Mouse (Mus musculus) adrenal gland, adult 2 months (tissue): ENCODE results near the gene Olfr676. TPM values are rescaled to one million over a fixed set of nuclear protein-coding genes. Genes with fewer than 3 reads are reported as not detected.
"Not testable (repeated sequence)": the region's sequence is repeated elsewhere in the genome, so short reads cannot be mapped to it uniquely, and the experiment has no call there.

Experiments
- DNase-seq: peaks from one replicate; pipeline ENCODE4 v3.0.0; 2021
- long read RNA-seq: library from polyadenylated mRNA; stranded (forward); transcript quantifications from one replicate; pipeline ENCODE4 v2.0.0, GENCODE M21; 2021
- polyA plus RNA-seq: library from polyadenylated mRNA; depleted of rRNA; stranded (reverse); fragments of >200 nt; gene quantifications from 2 replicates; pipeline ENCODE4 v1.2.3, GENCODE M21; 2012; rRNA removed
- total RNA-seq, 2 experiments: library from RNA; stranded (reverse); gene quantifications; 2 replicates each; pipeline ENCODE4 v1.2.3; 2021

Olfr676 gene
- total RNA-seq (not detected), polyA plus RNA-seq (not detected in 2 replicates)
- long read RNA-seq, result 0 reads

DNA sequence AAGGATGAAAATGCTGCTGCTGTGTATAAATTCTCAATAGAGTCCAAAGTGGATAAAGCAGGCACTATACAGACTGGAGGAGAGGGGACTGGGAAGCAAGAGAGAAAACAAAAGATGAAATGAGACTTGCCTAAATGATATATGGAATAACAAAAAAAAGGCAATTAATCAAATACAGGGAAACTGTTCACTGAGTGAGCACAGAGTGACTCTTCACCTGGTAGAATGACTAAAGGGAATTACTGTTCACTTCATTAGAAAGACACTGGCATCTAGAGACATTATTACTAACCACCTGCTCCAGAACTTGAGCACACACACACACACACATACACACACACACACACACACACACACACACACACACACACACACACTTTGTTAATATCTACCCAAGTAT lies at the start of gene Olfr676:
Gene Olfr676, plus strand, starts transcription at position 301 of the 400 bp plus-strand sequence.
- DNase-seq, result no peak

DNA sequence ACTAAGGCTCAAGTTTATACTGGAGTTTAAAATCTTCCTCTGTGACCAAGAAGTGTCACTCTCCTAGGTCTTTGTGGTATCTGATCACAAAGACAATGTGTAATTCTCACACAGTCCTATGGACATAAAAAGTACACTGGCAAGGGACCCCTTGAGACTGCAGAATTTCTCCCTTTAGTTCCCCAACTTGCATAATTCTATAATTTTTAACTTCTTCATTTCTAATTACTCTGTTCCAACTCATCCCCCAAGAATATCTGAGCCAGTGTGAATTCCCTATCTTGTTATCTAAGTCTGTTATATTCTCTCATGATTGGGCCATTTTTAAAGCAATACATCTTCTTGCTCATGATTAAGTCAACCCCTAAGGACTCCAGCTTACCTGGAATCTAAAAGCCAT lies 30.6 kb upstream of the Olfr676 start, which contains the start of gene Olfr672:
Gene Olfr672, minus strand, starts transcription at position 101 of the 400 bp plus-strand sequence.
- DNase-seq, result no peak

DNA sequence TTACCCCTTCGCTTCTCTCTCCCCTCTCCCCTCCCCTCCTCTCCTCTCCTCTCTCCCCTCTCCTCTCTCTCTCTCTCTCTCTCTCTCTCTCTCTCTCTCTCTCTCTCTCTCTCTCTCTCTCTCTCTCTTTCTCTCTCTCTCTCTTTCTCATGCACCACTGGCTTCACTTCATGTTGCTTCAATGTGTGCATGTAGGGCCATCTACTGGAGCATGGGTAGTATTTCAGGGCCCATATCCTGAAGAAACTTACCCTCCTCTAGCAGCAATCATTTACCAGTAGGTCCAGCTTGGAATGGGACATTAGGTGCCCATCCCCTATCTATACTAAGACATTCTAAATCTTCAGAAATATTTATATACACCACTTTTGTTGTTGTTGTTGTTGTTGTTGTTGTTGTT lies 10.0 kb upstream of the Olfr676 start:
- DNase-seq, result no peak

DNA sequence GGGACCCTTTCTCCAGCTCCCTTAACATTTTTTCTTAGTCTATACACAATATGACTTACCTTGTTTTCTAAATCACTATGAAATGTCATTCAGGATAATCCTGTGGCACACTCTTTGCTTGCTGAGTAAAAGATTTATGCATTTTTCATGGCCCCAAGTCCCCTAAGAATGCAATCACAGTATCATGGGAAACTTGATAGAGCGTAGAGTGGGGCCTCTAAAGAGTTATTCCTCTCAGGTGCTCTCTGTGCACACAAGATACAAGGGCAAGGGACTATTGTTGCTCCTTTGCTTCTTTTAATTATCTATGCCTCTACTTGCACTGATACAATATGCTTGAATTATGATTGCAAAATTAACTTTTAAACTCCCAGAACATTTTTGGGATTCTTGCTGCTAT lies 4.1 kb upstream of the Olfr676 start, which contains the start of gene Olfr675:
Gene Olfr675, minus strand, starts transcription at position 101 of the 400 bp plus-strand sequence.
- no peak for DNase-seq

DNA sequence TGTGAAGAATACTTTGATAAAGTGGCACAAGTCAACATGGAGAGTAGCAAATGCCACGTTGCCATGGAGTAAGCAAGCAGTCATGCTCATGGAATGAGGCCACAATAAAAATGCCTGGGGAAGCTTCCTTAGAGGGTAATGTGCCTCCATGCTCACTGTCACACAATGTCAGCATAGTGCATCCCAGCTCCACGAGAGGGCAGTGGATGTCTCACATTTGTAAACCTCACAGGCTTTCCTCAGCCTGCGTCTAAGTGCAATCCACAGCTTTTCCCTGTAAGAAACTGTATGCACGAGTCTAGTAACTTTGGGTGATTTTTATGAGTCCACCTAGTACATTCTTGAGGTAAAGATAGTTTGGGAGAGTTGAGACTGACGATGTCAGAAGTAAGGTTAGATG lies 1.3 kb downstream of the Olfr676 start:
- not testable (repeated sequence) for DNase-seq

DNA sequence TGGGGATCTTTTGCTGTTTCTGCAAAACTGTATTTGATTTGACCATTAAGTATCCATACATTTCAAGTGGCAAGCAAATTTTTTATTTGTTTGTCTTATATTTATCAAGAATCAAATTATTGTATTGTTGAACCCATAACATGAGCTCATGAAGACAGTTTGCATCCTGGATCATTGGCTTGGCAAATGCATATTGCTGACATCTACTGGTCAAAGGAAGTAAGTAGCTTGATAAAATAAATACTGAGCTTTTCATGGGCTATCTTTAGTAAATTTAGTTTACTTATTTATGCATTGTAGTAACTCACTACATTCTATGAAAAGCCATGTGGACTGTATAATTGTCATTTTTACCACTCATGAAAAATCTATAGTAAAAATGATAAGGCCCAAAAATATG lies 26.5 kb downstream of the Olfr676 start:
- DNase-seq, result no peak

DNA sequence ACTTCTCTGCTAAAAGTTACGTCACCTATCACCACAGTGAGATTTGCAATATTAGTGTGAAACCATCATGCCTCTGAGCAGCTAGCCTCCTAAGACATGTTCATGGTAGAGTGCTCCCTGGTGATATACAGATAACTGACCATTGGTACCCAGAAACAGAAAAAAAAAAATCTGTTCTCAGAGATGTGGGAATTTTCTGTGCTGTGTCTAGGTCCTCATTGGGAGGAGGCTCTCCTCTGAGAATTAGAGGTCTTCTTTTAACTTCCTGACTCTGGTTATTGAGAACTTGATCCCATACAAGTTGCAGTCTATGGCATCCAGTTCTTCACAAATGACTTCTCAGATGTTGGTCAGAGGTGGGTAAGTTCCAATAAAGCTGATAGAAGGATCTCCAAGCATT lies 31.7 kb downstream of the Olfr676 start, which contains the start of gene Olfr678:
Gene Olfr678, plus strand, starts transcription at position 301 of the 400 bp plus-strand sequence.
- no peak for DNase-seq

DNA sequence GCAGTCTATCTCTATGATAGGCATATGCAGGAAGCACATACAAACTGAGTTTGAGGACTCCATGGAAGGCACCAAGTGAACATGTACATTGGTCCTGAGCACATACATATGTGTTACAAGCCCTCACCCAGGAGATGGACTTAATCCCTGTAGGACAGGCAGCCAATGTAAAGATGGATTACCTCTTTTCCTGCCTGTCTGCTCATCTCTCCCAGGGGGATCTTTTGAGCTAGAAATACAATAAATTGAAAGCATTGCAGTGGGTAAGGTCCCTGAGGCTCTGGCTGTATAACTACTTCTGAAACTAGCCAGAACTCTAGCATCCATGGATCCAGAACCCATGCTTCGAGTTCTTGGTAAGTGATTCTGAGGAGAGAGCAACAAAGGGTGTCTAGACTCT lies 48.4 kb downstream of the Olfr676 start, which contains the start of gene Olfr679:
Gene Olfr679, plus strand, starts transcription at position 301 of the 400 bp plus-strand sequence.
- DNase-seq, result no peak

Other genes with a start within 250 kb of the Olfr676 start
- under 1 TPM in 1 of 2 experiments, not detected in 1; 0.37 TPM for gene Usp17lb, start 190.1 kb upstream of the Olfr676 start, total RNA-seq
- not detected in 2 replicates for gene Usp17lb, start 190.1 kb upstream of the Olfr676 start, polyA plus RNA-seq
- not detected for gene Usp17la, start 175.7 kb upstream of the Olfr676 start, total RNA-seq
- gene Usp17la, start 175.7 kb upstream of the Olfr676 start, polyA plus RNA-seq, result not detected in 2 replicates
- gene Olfr665, start 154.7 kb upstream of the Olfr676 start, total RNA-seq, result not detected
- not detected in 2 replicates for gene Olfr665, start 154.7 kb upstream of the Olfr676 start, polyA plus RNA-seq
- not detected for gene Olfr666, start 136.7 kb upstream of the Olfr676 start, total RNA-seq
- not detected in 2 replicates for gene Olfr666, start 136.7 kb upstream of the Olfr676 start, polyA plus RNA-seq
- gene Olfr667, start 111.2 kb upstream of the Olfr676 start, total RNA-seq, result not detected
- not detected in 2 replicates for gene Olfr667, start 111.2 kb upstream of the Olfr676 start, polyA plus RNA-seq
- gene Olfr668, start 104.6 kb upstream of the Olfr676 start, total RNA-seq, result not detected
- not detected in 2 replicates for gene Olfr668, start 104.6 kb upstream of the Olfr676 start, polyA plus RNA-seq
- gene Olfr669, start 98.5 kb upstream of the Olfr676 start, total RNA-seq, result not detected
- gene Olfr669, start 98.5 kb upstream of the Olfr676 start, polyA plus RNA-seq, result not detected in 2 replicates
- not detected for gene Olfr670, start 70.1 kb upstream of the Olfr676 start, total RNA-seq
- not detected in 2 replicates for gene Olfr670, start 70.1 kb upstream of the Olfr676 start, polyA plus RNA-seq
- not detected for gene Olfr671, start 53.6 kb upstream of the Olfr676 start, total RNA-seq
- gene Olfr671, start 53.6 kb upstream of the Olfr676 start, polyA plus RNA-seq, result not detected in 2 replicates
- not detected for gene Olfr672, start 30.7 kb upstream of the Olfr676 start, total RNA-seq
- not detected in 2 replicates for gene Olfr672, start 30.7 kb upstream of the Olfr676 start, polyA plus RNA-seq
- not detected for gene Olfr675, start 4.2 kb upstream of the Olfr676 start, total RNA-seq
- gene Olfr675, start 4.2 kb upstream of the Olfr676 start, polyA plus RNA-seq, result not detected in 2 replicates
- gene Olfr677, start 18.7 kb downstream of the Olfr676 start, total RNA-seq, result not detected
- not detected in 2 replicates for gene Olfr677, start 18.7 kb downstream of the Olfr676 start, polyA plus RNA-seq
- not detected for gene Olfr678, start 31.8 kb downstream of the Olfr676 start, total RNA-seq
- gene Olfr678, start 31.8 kb downstream of the Olfr676 start, polyA plus RNA-seq, result not detected in 2 replicates
- not detected for gene Olfr679, start 48.5 kb downstream of the Olfr676 start, total RNA-seq
- gene Olfr679, start 48.5 kb downstream of the Olfr676 start, polyA plus RNA-seq, result not detected in 2 replicates
- not detected for gene Olfr680-ps1, start 60.1 kb downstream of the Olfr676 start, total RNA-seq
- gene Olfr680-ps1, start 60.1 kb downstream of the Olfr676 start, polyA plus RNA-seq, result not detected in 2 replicates
- not detected for gene Olfr681, start 84.1 kb downstream of the Olfr676 start, total RNA-seq
- gene Olfr681, start 84.1 kb downstream of the Olfr676 start, polyA plus RNA-seq, result not detected in 2 replicates
- not detected for gene Olfr683, start 114.3 kb downstream of the Olfr676 start, total RNA-seq
- not detected in 2 replicates for gene Olfr683, start 114.3 kb downstream of the Olfr676 start, polyA plus RNA-seq
- gene Olfr684, start 131.0 kb downstream of the Olfr676 start, total RNA-seq, result not detected
- gene Olfr684, start 131.0 kb downstream of the Olfr676 start, polyA plus RNA-seq, result not detected in 2 replicates
- not detected for gene Olfr685, start 153.3 kb downstream of the Olfr676 start, total RNA-seq
- not detected in 2 replicates for gene Olfr685, start 153.3 kb downstream of the Olfr676 start, polyA plus RNA-seq
- not detected for gene Olfr686, start 174.8 kb downstream of the Olfr676 start, total RNA-seq
- not detected in 2 replicates for gene Olfr686, start 174.8 kb downstream of the Olfr676 start, polyA plus RNA-seq